Mouse (Mus musculus) naive thymus-derived CD4-positive, alpha-beta T cell, adult 5 months (primary cell): Measurements from ENCODE around the gene Tsacc. TPM values are rescaled to one million over a fixed set of nuclear protein-coding genes. Genes with fewer than 3 reads are reported as not detected.

Experiments used
- polyA plus RNA-seq: library from polyadenylated mRNA; unstranded; fragments of 100-300 nt; shearing (Covaris generic); gene quantifications from one replicate; pipeline ENCODE4 v1.2.1, GENCODE M21; 2017

The Tsacc gene
- polyA plus RNA-seq: 8.9 TPM

GRCm38 (mm10) chr3:88296561-88297318 is at the start of gene Tsacc, which contains the start of gene Cct3:
Gene Tsacc, minus strand, starts transcription at chr3:88296999.
Gene Cct3, plus strand, starts transcription at chr3:88297116.

GRCm38 (mm10) chr3:88336058-88337013 is 39.5 kb upstream of the Tsacc start, which contains the start of the genes Tmem79 and Smg5:
Gene Tmem79, minus strand, starts transcription at chr3:88336148.
Gene Smg5, plus strand, starts transcription at chr3:88336260.

GRCm38 (mm10) chr3:88324951-88325405 is 28.2 kb upstream of the Tsacc start, which contains the start of gene Glmp:
Gene Glmp, plus strand, starts transcription at chr3:88325023.

GRCm38 (mm10) chr3:88287110-88287509 is 9.7 kb downstream of the Tsacc start, which contains the start of gene Gm38392:
Gene Gm38392, minus strand, starts transcription at chr3:88287210.

GRCm38 (mm10) chr3:88254268-88254926 is 42.4 kb downstream of the Tsacc start, which contains the start of gene Rhbg:
Gene Rhbg, minus strand, starts transcription at chr3:88254709.

Other genes with a start within 250 kb of the Tsacc start
- gene Naxe, start 238.5 kb downstream of the Tsacc start, polyA plus RNA-seq: 37.9 TPM
- gene Ttc24, start 218.7 kb downstream of the Tsacc start, polyA plus RNA-seq: not detected
- gene Iqgap3, start 215.0 kb downstream of the Tsacc start, polyA plus RNA-seq: 0.09 TPM
- 279 TPM for gene Mef2d, start 154.6 kb downstream of the Tsacc start, polyA plus RNA-seq
- gene Rhbg, start 42.3 kb downstream of the Tsacc start, polyA plus RNA-seq: not detected
- not detected for gene Gm38392, start 9.8 kb downstream of the Tsacc start, polyA plus RNA-seq
- gene Cct3, start 117 bp upstream of the Tsacc start, polyA plus RNA-seq: 309 TPM
- gene Glmp, start 28.0 kb upstream of the Tsacc start, polyA plus RNA-seq: 136 TPM
- 1.1 TPM for gene Tmem79, start 39.1 kb upstream of the Tsacc start, polyA plus RNA-seq
- gene Smg5, start 39.3 kb upstream of the Tsacc start, polyA plus RNA-seq: 63.0 TPM
- not detected for gene Paqr6, start 67.6 kb upstream of the Tsacc start, polyA plus RNA-seq
- gene Bglap3, start 75.7 kb upstream of the Tsacc start, polyA plus RNA-seq: not detected
- gene Bglap2, start 81.7 kb upstream of the Tsacc start, polyA plus RNA-seq: not detected
- gene Bglap, start 87.5 kb upstream of the Tsacc start, polyA plus RNA-seq: not detected
- gene Pmf1, start 113.3 kb upstream of the Tsacc start, polyA plus RNA-seq: 48.2 TPM
- gene Slc25a44, start 128.1 kb upstream of the Tsacc start, polyA plus RNA-seq: 17.4 TPM
- 177 TPM for gene Sema4a, start 164.2 kb upstream of the Tsacc start, polyA plus RNA-seq
- 27.4 TPM for gene Lmna, start 213.0 kb upstream of the Tsacc start, polyA plus RNA-seq
- 0.20 TPM for gene Mex3a, start 235.4 kb upstream of the Tsacc start, polyA plus RNA-seq